Mouse (Mus musculus) MEL (cell line): ENCODE results near the gene Pbx4. TPM values are rescaled to one million over a fixed set of nuclear protein-coding genes. Genes with fewer than 3 reads are reported as not detected.

Source experiments
- DNase-seq: peaks from one replicate; pipeline ENCODE4 v3.0.0; 2011; ENCODE audit warnings: low read depth, low spot score
- H3K27ac ChIP-seq: 2 replicates; pipeline ENCODE4 v1.5.1; 2012; ENCODE audit warnings: low read depth, mild to moderate bottlenecking, control low read depth, low read length, moderate library complexity; ENCODE audit not compliant: control insufficient read depth
- H3K27me3 ChIP-seq, 2 experiments: fragments of 150-350 bp in 1 of 2; sonication (generic) in 1 of 2; 2 replicates each; pipeline ENCODE4 v1.6.1; 2012; ENCODE audit warnings: low read length in 2 of 2, mild to moderate bottlenecking in 2 of 2, improper control_type of control experiment in 1 of 2, moderate library complexity in 1 of 2; ENCODE audit not compliant: insufficient read depth in 2 of 2, control insufficient read depth in 1 of 2
- H3K36me3 ChIP-seq, 2 experiments: 2 replicates each; pipeline ENCODE4 v1.6.1; 2012 to 2014; ENCODE audit warnings: low read length in 2 of 2, improper control_type of control experiment in 1 of 2, inconsistent platforms in 1 of 2, mild to moderate bottlenecking in 1 of 2; ENCODE audit not compliant: insufficient read depth in 2 of 2, control insufficient read depth in 1 of 2
- H3K4me1 ChIP-seq, 2 experiments: fragments of 150-350 bp in 1 of 2; sonication (generic) in 1 of 2; 2 replicates each; pipeline ENCODE4 v1.6.1; 2012; ENCODE audit warnings: low read length in 2 of 2, improper control_type of control experiment in 1 of 2, mild to moderate bottlenecking in 1 of 2; ENCODE audit not compliant: insufficient read depth in 2 of 2, control insufficient read depth in 1 of 2
- H3K4me3 ChIP-seq, 2 experiments: fragments of 150-350 bp in 1 of 2; sonication (generic) in 1 of 2; 2 replicates each; pipeline ENCODE4 v1.5.1; 2012; ENCODE audit warnings: low read depth in 2 of 2, low read length in 2 of 2, mild to moderate bottlenecking in 2 of 2, moderate library complexity in 2 of 2, control low read depth in 1 of 2, improper control_type of control experiment in 1 of 2; ENCODE audit not compliant: control insufficient read depth in 1 of 2, insufficient read depth in 1 of 2
- H3K79me2 ChIP-seq: 2 replicates; pipeline ENCODE4 v1.6.1; 2012; ENCODE audit warnings: mild to moderate bottlenecking, low read length, moderate library complexity; ENCODE audit not compliant: control insufficient read depth, poor library complexity, insufficient read depth
- H3K9ac ChIP-seq: 2 replicates; pipeline ENCODE4 v1.6.1; 2012; ENCODE audit warnings: low read depth, mild to moderate bottlenecking, control low read depth, low read length, moderate library complexity; ENCODE audit not compliant: control insufficient read depth, poor library complexity, severe bottlenecking
- H3K9me3 ChIP-seq: fragments of 150-350 bp; sonication (generic); replicated peaks from 2 replicates; pipeline ENCODE4 v1.6.1; 2012; ENCODE audit warnings: mild to moderate bottlenecking, low read length, improper control_type of control experiment, moderate library complexity; ENCODE audit not compliant: insufficient read depth
- BHLHE40 ChIP-seq: IDR thresholded peaks from 2 replicates; pipeline ENCODE4 v1.6.1; 2012; ENCODE audit warnings: low read depth, mild to moderate bottlenecking, inconsistent platforms, low read length, improper control_type of control experiment, borderline replicate concordance
- CHD1 ChIP-seq: IDR thresholded peaks from 2 replicates; pipeline ENCODE4 v1.6.1; 2012; ENCODE audit warnings: low read depth, mild to moderate bottlenecking, inconsistent platforms, low read length, improper control_type of control experiment
- CHD2 ChIP-seq: IDR thresholded peaks from 2 replicates; pipeline ENCODE4 v1.6.1; 2011; ENCODE audit warnings: low read length, improper control_type of control experiment
- EP300 ChIP-seq, 2 experiments: IDR thresholded peaks; 2 replicates each; pipeline ENCODE4 v1.6.1; 2011; ENCODE audit warnings: improper control_type of control experiment in 2 of 2, low read length in 2 of 2, low read depth in 1 of 2, mild to moderate bottlenecking in 1 of 2
- GABPA ChIP-seq: IDR thresholded peaks from 2 replicates; pipeline ENCODE4 v1.6.1; 2012; ENCODE audit warnings: low read depth, mild to moderate bottlenecking, inconsistent platforms, low read length, improper control_type of control experiment, moderate library complexity
- KAT2A ChIP-seq: conservative IDR thresholded peaks from 2 replicates; pipeline ENCODE4 v1.6.1; 2012; ENCODE audit warnings: low read depth, low read length, improper control_type of control experiment, inconsistent platforms
- MAFK ChIP-seq: IDR thresholded peaks from 2 replicates; pipeline ENCODE4 v1.6.1; 2011; ENCODE audit warnings: low read depth, mild to moderate bottlenecking, low read length, improper control_type of control experiment, borderline replicate concordance
- MAX ChIP-seq: IDR thresholded peaks from 2 replicates; pipeline ENCODE4 v1.6.1; 2011; ENCODE audit warnings: low read length, improper control_type of control experiment
- MEF2A ChIP-seq: IDR thresholded peaks from 2 replicates; pipeline ENCODE4 v1.6.1; 2014; ENCODE audit warnings: low read depth, mild to moderate bottlenecking, inconsistent platforms, low read length, improper control_type of control experiment; ENCODE audit not compliant: poor library complexity, insufficient replicate concordance, severe bottlenecking; ENCODE audit errors: extremely low read depth
- MXI1 ChIP-seq: IDR thresholded peaks from 2 replicates; pipeline ENCODE4 v1.6.1; 2011; ENCODE audit warnings: mild to moderate bottlenecking, low read depth, low read length, improper control_type of control experiment
- MYC ChIP-seq: IDR thresholded peaks from 2 replicates; pipeline ENCODE4 v1.6.1; 2011; ENCODE audit warnings: low read depth, mild to moderate bottlenecking, low read length, improper control_type of control experiment, moderate library complexity
- NRF1 ChIP-seq: IDR thresholded peaks from 2 replicates; pipeline ENCODE4 v1.6.1; 2014; ENCODE audit warnings: low read depth, mild to moderate bottlenecking, inconsistent platforms, low read length, improper control_type of control experiment, moderate library complexity; ENCODE audit not compliant: poor library complexity, insufficient read depth, severe bottlenecking
- POLR2A ChIP-seq, 2 experiments: IDR thresholded peaks; 2 replicates each; pipeline ENCODE4 v1.6.1; 2011 to 2012; ENCODE audit warnings: low read length in 2 of 2, mild to moderate bottlenecking in 2 of 2, control low read depth in 1 of 2, improper control_type of control experiment in 1 of 2, low read depth in 1 of 2, moderate library complexity in 1 of 2; ENCODE audit not compliant: control insufficient read depth in 1 of 2, insufficient read depth in 1 of 2, poor library complexity in 1 of 2
- POLR2AphosphoS5 ChIP-seq: IDR thresholded peaks from 2 replicates; pipeline ENCODE4 v1.6.1; 2012; ENCODE audit warnings: low read depth, borderline replicate concordance, mild to moderate bottlenecking, inconsistent platforms, low read length, moderate library complexity, mixed read lengths
- RAD21 ChIP-seq: IDR thresholded peaks from 2 replicates; pipeline ENCODE4 v1.6.1; 2011; ENCODE audit warnings: mild to moderate bottlenecking, low read depth, low read length, improper control_type of control experiment
- TAL1 ChIP-seq: IDR thresholded peaks from 2 replicates; pipeline ENCODE4 v1.6.1; 2012; ENCODE audit warnings: mild to moderate bottlenecking, inconsistent platforms, low read length, moderate library complexity, mixed read lengths
- TBP ChIP-seq: IDR thresholded peaks from 2 replicates; pipeline ENCODE4 v1.8.0; 2011; ENCODE audit warnings: low read depth, low read length, improper control_type of control experiment
- UBTF ChIP-seq: IDR thresholded peaks from 2 replicates; pipeline ENCODE4 v1.6.1; 2012; ENCODE audit warnings: low read depth, mild to moderate bottlenecking, inconsistent platforms, low read length, improper control_type of control experiment, moderate library complexity, borderline replicate concordance; ENCODE audit not compliant: insufficient read depth
- USF2 ChIP-seq, 2 experiments: IDR thresholded peaks; 2 replicates each; pipeline ENCODE4 v1.6.1; 2011 to 2012; ENCODE audit warnings: improper control_type of control experiment in 2 of 2, low read length in 2 of 2, borderline replicate concordance in 1 of 2, inconsistent platforms in 1 of 2, low read depth in 1 of 2, mild to moderate bottlenecking in 1 of 2; ENCODE audit not compliant: insufficient read depth in 1 of 2
- ZC3H11A ChIP-seq: IDR thresholded peaks from 2 replicates; pipeline ENCODE4 v1.6.1; 2012; ENCODE audit warnings: low read depth, mild to moderate bottlenecking, inconsistent platforms, low read length, improper control_type of control experiment
- ZKSCAN1 ChIP-seq: IDR thresholded peaks from 2 replicates; pipeline ENCODE4 v1.6.1; 2012; ENCODE audit warnings: low read depth, mild to moderate bottlenecking, inconsistent platforms, low read length, improper control_type of control experiment, moderate library complexity
- ZNF384 ChIP-seq: IDR thresholded peaks from 2 replicates; pipeline ENCODE4 v1.6.1; 2012; ENCODE audit warnings: low read depth, mild to moderate bottlenecking, inconsistent platforms, low read length, improper control_type of control experiment
- polyA plus RNA-seq, 2 experiments: library from polyadenylated mRNA; stranded (reverse) in 1 of 2; unstranded in 1 of 2; fragments of >175 nt in 1 of 2; fragments of >200 nt in 1 of 2; gene quantifications; 2 replicates each; pipeline versions ENCODE4 v1.2.1 to v1.2.4; 2012; ENCODE audit warnings: low replicate concordance in 2 of 2, low read depth in 1 of 2; ENCODE audit not compliant: insufficient read length in 2 of 2, insufficient read depth in 1 of 2, missing spikeins in 1 of 2
- total RNA-seq: library from RNA; depleted of rRNA; stranded (reverse); fragments of 300-350 nt; gene quantifications from 2 replicates; pipeline ENCODE4 v1.2.3, GENCODE M21; 2012

Gene Pbx4
- total and polyA plus RNA-seq, 3 experiments: 9.3 to 15.6 TPM; not detected in 1

DNA sequence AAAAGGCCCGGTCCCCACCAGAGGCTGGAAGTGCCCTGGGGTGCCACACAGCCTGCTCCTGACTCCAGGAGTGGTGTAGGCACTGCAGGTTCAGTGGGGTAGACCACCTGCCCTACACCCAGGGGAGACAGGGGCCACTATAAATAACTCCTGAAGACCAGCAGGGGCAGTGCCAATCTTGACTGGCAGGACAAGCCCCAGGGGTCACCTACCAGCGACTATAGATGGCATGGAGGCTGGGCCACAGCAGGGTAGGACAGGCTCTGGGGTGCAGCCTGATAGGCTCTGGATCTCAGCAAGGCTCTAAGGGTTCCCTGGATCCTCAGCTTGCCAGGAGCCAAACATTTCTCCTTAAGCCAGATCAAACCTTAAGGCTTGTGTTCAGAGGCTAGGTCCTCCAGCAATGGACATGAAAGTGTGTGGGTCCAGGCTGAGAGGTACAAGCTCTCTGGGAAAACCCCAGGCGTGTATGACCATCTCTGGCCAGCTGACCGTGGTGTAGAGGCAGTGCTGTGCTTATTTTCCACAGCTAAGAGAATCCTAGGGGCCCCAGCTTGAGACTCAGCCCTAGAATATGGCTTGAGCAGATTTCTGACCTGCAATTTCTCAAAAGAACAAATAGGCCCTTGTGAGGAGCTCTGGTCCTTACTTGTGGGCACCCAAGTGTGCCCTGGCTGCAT lies 63.6 kb downstream of the Pbx4 start:
- DNase-seq: no peak
- peaks cover 0 to 5% of the 10 kb centered on the region in 2 experiments; a peak in 2 of 4 replicates for H3K4me1 ChIP-seq
- no peaks in the 10 kb centered on the region for H3K9me3 ChIP-seq
- H3K27me3 ChIP-seq: no peaks in the 10 kb centered on the region
- H3K4me3 ChIP-seq: no peak overlapping the region
- H3K27ac ChIP-seq: no peak overlapping the region
- peaks cover 36% of the 10 kb centered on the region for H3K79me2 ChIP-seq
- H3K36me3 ChIP-seq: peaks cover 0 to 11% of the 10 kb centered on the region in 2 experiments; a peak in 2 of 4 replicates
- TF ChIP-seq USF2 (IDR thresholded peaks at IDR 0.05; ENCODE audit: borderline replicate concordance in 1 of 2, insufficient read depth in 1 of 2, low read depth in 1 of 2, low read length in 2 of 2): no peak
- no peak for TF ChIP-seq MAX
- TF ChIP-seq CHD2: no peak
- no peak for TF ChIP-seq TBP
- TF ChIP-seq MYC: no peak
- no peak for TF ChIP-seq MEF2A
- no peak for TF ChIP-seq CHD1
- TF ChIP-seq GABPA: no peak
- no peak for TF ChIP-seq MXI1
- no peak for TF ChIP-seq ZKSCAN1
- no peak for TF ChIP-seq POLR2AphosphoS5
- no peak for TF ChIP-seq MAFK
- TF ChIP-seq RAD21: no peak
- TF ChIP-seq TAL1: no peak
- no peak for TF ChIP-seq BHLHE40
- TF ChIP-seq KAT2A: no peak
- TF ChIP-seq UBTF: no peak
- TF ChIP-seq ZC3H11A: no peak
- no peak for TF ChIP-seq POLR2A (IDR thresholded peaks at IDR 0.05; ENCODE audit: control insufficient read depth in 1 of 2, insufficient read depth in 1 of 2, low read depth in 1 of 2, low read length in 2 of 2, poor library complexity in 1 of 2)
- no peak for TF ChIP-seq ZNF384
- TF ChIP-seq, all 39 proteins: peak for 0
- no peak overlapping the region for H3K9ac ChIP-seq

GRCm38 (mm10) chr8:69897857-69898256 lies 65.6 kb downstream of the Pbx4 start:
- Histone ChIP-seq H3K9ac (no peak overlapping the region), H3K4me3 (no peak overlapping the region), H3K4me1 (peaks cover 0 to 10% of the 10 kb centered on the region in 2 experiments; a peak in 3 of 4 replicates), H3K27me3 (no peaks in the 10 kb centered on the region), H3K27ac (no peak overlapping the region), H3K9me3 (no peaks in the 10 kb centered on the region), H3K79me2 (peaks cover 51% of the 10 kb centered on the region), H3K36me3 (peaks cover 0 to 11% of the 10 kb centered on the region in 2 experiments; a peak in 2 of 4 replicates)
- TF ChIP-seq MAX (no peak), EP300 (IDR thresholded peaks at IDR 0.05; ENCODE audit: low read depth in 1 of 2, low read length in 2 of 2) (no peak), MXI1 (no peak), MAFK (no peak), NRF1 (no peak)
- DNase-seq: no peak
